Mouse (Mus musculus): ENCODE measurements around the gene Bcl9.
A peak's percentile ranks its signal among the peaks of the same experiment; 100 is the strongest.

The Bcl9 gene

GRCm38 (mm10) chr3:97178885-97179284 is 118.8 kb downstream of the Bcl9 start:
- no peak for DNase-seq (ENCODE audit: low read depth, low spot score)

- no peak for DNase-seq (ENCODE audit: low read depth, low spot score)
Observed at GRCm38 (mm10) chr3:97172632-97173031, 125.1 kb downstream of the Bcl9 start.

DNA sequence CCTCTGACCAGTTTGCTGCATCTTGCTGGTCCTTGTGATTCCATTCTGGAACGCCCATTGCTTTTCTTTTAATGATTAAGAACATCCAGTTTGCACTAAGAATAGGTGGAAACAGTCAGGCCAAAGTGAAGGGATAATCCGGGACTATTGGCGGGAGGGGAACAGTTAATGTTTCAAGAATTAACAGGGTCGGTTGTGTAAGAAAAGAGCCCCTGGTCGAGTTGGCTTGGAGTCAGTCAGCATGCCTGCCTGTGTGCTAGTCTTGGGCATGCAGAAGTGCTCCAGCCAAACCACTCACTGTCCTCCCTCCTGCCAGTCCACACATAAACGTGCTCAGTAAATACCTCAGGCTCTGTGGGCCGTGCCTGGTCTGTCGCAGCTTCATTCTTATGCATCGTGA is 125.5 kb downstream of the Bcl9 start:
- DNase-seq (ENCODE audit: low read depth, low spot score) = no peak

DNA sequence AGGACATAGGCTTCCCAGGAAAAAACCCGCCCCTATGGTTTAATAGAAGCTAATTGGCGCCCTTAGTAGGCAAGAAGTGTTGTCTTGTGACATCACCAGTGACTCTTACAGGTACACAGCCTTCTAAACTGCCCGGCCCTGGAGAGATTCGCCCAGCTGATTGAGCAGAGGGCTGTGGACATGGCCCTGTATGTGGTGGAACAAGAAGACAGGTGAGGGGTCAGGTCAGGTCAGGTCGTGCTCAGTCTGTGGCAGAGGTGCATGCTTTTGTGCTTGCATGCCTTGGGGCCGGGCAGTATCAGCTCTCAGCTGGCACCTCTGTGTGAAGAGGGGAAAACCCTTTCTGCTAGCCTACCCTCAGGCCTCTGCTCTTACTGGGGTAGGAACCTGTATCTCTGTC is 126.2 kb downstream of the Bcl9 start:
- DNase-seq (ENCODE audit: low read depth, low spot score) = no peak

DNA sequence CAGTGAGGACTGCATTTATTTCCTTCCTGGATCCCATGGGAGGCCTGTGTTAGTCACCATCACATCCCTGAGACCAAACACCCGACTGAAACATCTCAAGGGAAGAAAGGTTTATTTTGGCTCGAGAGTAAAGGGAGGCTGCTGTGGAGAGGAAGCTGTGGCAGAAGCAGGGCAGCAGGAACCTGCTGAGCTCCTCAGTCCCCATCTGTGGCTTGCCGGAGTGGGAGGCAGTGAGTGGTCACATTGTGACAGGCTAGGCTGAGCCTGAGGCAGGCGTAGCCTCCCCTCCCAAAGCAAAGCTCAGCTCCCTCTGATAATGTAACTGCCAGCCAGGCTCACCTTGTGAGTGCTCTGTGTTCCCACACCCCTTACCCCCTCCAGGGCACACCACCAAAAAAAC is 130.6 kb downstream of the Bcl9 start:
- DNase-seq (ENCODE audit: low read depth, low spot score) = peak; percentile 63

DNA sequence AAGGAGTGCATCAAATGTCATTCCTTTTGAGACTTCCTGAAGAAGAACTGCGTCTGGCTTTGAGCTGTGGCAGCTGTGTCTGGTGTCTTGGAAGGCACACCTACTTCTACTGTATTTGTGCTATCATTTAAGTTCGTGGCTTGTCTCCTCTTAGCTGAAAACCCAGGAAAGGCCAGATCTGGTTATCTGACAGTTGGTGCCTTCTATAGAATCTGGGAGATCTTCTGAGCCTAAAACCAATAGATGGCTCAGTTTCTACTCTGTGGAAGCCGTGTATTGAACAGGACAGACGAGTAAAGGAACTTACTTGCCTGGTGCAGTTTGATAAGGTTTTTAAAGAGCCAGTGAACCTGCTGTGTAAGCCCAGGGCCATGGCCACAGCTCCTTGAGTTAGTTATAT is 133.2 kb downstream of the Bcl9 start:
- DNase-seq (ENCODE audit: low read depth, low spot score) = no peak

DNA sequence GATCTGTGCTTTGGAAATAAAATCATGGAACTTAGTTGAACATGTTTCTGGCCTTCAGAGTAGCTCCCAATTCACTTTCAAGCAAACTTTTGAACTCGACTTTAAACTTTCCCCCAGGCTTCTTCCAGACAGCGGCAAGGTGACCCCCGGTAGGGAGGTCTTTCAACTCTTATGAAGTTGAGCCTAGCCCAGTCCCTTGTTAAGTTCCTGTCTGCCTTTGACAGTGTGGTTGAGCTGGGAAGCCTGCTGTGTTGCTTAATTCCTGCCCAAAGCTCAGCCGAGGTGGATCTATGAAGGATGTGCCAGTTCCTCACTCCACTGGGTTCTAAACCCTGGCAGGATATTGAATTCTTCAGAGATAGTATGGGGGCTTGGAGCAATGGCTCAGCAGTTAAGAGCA is 135.9 kb downstream of the Bcl9 start:
- DNase-seq (ENCODE audit: low read depth, low spot score) = no peak

- peak; percentile 72 for DNase-seq (ENCODE audit: low read depth, low spot score)
Observed at GRCm38 (mm10) chr3:97160908-97161307, 136.8 kb downstream of the Bcl9 start.

DNA sequence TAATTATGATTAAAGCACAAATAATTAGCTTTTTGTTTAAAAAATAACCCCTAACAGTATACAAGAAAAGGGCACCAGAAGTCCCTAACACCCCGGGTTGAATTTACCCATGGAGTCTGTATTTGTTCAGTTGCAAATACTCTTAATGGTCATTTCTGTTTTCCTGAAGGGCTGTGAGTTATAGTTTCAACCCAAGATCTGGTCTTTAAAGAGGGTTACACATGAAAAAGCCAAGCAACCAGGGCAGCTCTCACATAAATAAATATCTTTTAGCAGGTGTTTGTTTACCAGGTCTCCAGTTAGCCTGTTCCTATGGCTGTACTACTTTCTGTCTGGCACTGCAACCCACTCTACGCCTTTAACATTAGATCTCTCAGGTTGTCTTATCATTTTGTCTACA is 137.7 kb downstream of the Bcl9 start:
- DNase-seq (ENCODE audit: low read depth, low spot score) = no peak

- no peak for DNase-seq (ENCODE audit: low read depth, low spot score)
Observed at GRCm38 (mm10) chr3:97159509-97159850, 138.2 kb downstream of the Bcl9 start.

GRCm38 (mm10) chr3:97158611-97159508 is 138.9 kb downstream of the Bcl9 start, which contains the start of gene Acp6:
TSS of gene Acp6 (plus strand) at chr3:97158777.
- DNase-seq (ENCODE audit: low read depth, low spot score) = peak; percentile 98

DNA sequence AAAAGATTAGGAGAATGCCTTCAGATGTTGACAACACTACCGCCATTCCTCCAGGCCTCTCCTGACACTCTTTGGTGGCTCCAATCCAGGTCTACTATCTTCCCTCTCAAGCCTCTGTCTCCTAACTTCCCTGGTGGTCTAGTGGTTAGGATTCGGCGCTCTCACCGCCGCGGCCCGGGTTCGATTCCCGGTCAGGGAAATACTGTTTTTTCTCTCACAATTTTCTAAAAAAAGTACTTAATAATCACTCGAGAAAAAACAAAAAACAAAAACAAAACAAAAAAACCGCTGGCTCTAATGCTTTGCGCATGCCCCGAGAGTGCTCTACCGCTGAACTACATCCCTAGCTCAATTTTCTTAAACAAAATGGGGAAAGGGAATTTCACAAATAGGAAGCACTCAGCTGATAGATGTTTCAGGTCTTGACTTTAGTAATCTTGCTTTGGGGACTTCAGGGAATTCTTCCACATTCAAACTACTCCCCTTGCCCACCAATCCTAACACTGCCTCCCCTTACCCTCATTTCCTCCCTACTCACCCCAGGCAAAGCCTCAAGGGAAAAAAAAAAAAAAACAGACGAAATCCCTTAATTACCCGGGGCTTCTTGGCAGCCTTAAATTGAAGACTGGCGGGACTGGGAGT is 139.6 kb downstream of the Bcl9 start:
- peak; percentile 91 for DNase-seq (ENCODE audit: low read depth, low spot score)

GRCm38 (mm10) chr3:97157308-97157707 is 140.4 kb downstream of the Bcl9 start:
- no peak for DNase-seq (ENCODE audit: low read depth, low spot score)

- no peak for DNase-seq (ENCODE audit: low read depth, low spot score)
Observed at GRCm38 (mm10) chr3:97156431-97156830, 141.3 kb downstream of the Bcl9 start.

All from brain, adult 2 months (tissue).